Comparison of ENCODE assay signal across 30 mouse cellular contexts in the genomic region with DNA sequence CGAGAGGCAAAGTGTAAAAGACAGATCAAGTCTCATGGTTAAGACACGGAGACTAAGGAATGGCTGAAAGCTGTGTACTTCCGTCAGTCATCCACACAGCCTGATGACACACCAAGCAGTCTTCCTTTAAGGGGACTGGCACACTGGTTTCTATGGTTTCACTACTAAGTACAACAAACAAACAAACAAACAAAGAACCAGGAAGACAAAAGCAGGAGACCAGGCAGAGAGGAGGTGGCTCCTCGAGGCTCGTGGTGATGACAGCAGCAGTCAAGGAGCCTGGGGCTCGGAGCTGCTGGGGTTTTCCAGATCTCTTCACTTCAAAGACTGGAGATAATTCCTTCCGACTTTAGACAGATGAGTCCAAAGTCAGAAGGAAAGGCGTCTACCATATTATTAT. TPM values are rescaled to one million over a fixed set of nuclear protein-coding genes. Genes with fewer than 3 reads are reported as not detected.
"Had no signal": no experiment of that assay in that cellular context is flagged by ENCODE, and none has a peak within 500 bp of the region (broad histone marks: within the 10 kb centered on the region; RNA-seq: fewer than 3 reads in every experiment).

No protein-coding gene starts in this region.

- H3K27me3 ChIP-seq: embryonic facial prominence, embryonic 12.5 days; embryonic facial prominence, embryonic 13.5 days; embryonic facial prominence, embryonic 15.5 days; forebrain, embryonic 12.5 days; forebrain, embryonic 13.5 days; forebrain, embryonic 15.5 days had no signal

- H3K4me2 ChIP-seq: embryonic facial prominence, embryonic 12.5 days; embryonic facial prominence, embryonic 13.5 days; embryonic facial prominence, embryonic 15.5 days; forebrain, embryonic 12.5 days; forebrain, embryonic 13.5 days; forebrain, embryonic 15.5 days had no signal

- H3K9me3 ChIP-seq: embryonic facial prominence, embryonic 10.5 days; embryonic facial prominence, embryonic 12.5 days; embryonic facial prominence, embryonic 13.5 days; embryonic facial prominence, embryonic 15.5 days; forebrain, embryonic 10.5 days; forebrain, embryonic 12.5 days; forebrain, embryonic 13.5 days; forebrain, embryonic 15.5 days; heart, embryonic 10.5 days had no signal

- H3K36me3 ChIP-seq: forebrain, embryonic 15.5 days had no signal

- ATAC-seq: forebrain, embryonic 13.5 days; forebrain, embryonic 14.5 days; forebrain, embryonic 15.5 days; forebrain, embryonic 16.5 days; forebrain, postnatal 0 days had no signal

- H3K4me3 ChIP-seq: embryonic facial prominence, embryonic 10.5 days; embryonic facial prominence, embryonic 12.5 days; embryonic facial prominence, embryonic 13.5 days; embryonic facial prominence, embryonic 15.5 days; erythroblast, embryonic 14.5 days; forebrain, embryonic 10.5 days; forebrain, embryonic 12.5 days; forebrain, embryonic 13.5 days; forebrain, embryonic 15.5 days; gastrocnemius, adult 2 months; heart, adult 2 months; heart, embryonic 10.5 days had no signal

- DNase-seq: cerebellum, adult 9-11 months; cerebellum, postnatal 10 days; cerebellum, postnatal 14 days; cerebellum, postnatal 25 days; cerebellum, postnatal 36 days; embryo, embryonic 11 days; forebrain, postnatal 0 days; gastrocnemius, adult 2 months; gastrocnemius, postnatal 10 days; gastrocnemius, postnatal 14 days; gastrocnemius, postnatal 25 days; gastrocnemius, postnatal 36 days; heart, adult 11 months; heart, adult 18-20 months; heart, adult 2 months had no signal

- H3K9ac ChIP-seq: embryonic facial prominence, embryonic 12.5 days; embryonic facial prominence, embryonic 13.5 days; embryonic facial prominence, embryonic 15.5 days; forebrain, embryonic 12.5 days; forebrain, embryonic 13.5 days; forebrain, embryonic 15.5 days; forebrain, postnatal 0 days had no signal

- H3K27ac ChIP-seq: embryonic facial prominence, embryonic 10.5 days; embryonic facial prominence, embryonic 12.5 days; embryonic facial prominence, embryonic 13.5 days; embryonic facial prominence, embryonic 15.5 days; forebrain, embryonic 10.5 days; forebrain, embryonic 12.5 days; forebrain, embryonic 13.5 days; forebrain, embryonic 15.5 days; gastrocnemius, adult 2 months; heart, adult 2 months; heart, embryonic 10.5 days had no signal

RNA-seq across cellular contexts. Expression of gene Slc44a5, which starts 33.2 kb away (rescaled TPM):
- total RNA-seq: common myeloid progenitor, adult 5-6 weeks; granulocyte monocyte progenitor cell, adult 5-6 weeks had no signal
- polyA plus RNA-seq: erythroblast, embryonic 14.5 days had no signal

RNA-seq across cellular contexts. Expression of gene Msh4, which starts 34.1 kb away (rescaled TPM):
- total RNA-seq: gastrocnemius, postnatal 25 days; gastrocnemius, postnatal 36 days; granulocyte monocyte progenitor cell, adult 5-6 weeks had no signal
- polyA plus RNA-seq: embryonic facial prominence, embryonic 11.5 days; erythroblast, embryonic 14.5 days had no signal
